Mouse (Mus musculus): ENCODE data around the gene Med7.
A peak's percentile ranks its signal among the peaks of the same experiment; 100 is the strongest.
"Not testable (repeated sequence)": the region's sequence is repeated elsewhere in the genome, so short reads cannot be mapped to it uniquely, and the experiment has no call there.

Gene Med7

GRCm38 (mm10) chr11:46436760-46437458 is at the start of gene Med7:
Med7 (plus strand) TSS chr11:46436925.
- DNase-seq (ENCODE audit: low spot score) = peak; percentile 95

- DNase-seq (ENCODE audit: low spot score) = no peak
These were observed 49.7 kb upstream of the Med7 start for GRCm38 (mm10) chr11:46387061-46387460.

DNA sequence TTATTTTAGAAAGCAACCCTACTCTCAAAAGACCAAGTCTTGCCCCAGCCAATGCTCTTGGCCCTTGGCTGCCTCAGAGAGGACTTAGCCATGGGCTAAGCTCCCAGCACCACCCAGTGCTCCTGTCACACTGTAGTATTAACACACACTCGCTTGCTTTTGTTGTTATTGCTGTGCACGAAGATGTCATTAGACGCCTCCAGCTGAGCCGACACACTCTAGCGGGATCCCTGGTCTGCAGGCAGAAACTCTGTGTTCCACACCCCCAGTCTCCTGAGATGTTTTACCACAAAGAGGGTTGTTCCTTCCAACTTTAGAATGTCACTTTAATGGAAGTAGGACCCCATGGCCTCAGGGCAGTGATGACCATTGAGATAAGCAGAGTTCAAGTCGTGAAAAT is 48.3 kb upstream of the Med7 start:
- DNase-seq (ENCODE audit: low spot score) = no peak

GRCm38 (mm10) chr11:46389336-46390117 is 47.2 kb upstream of the Med7 start, which contains the start of gene Itk:
Itk (minus strand) TSS chr11:46389515.
- peak; percentile 93 for DNase-seq (ENCODE audit: low spot score)

- DNase-seq (ENCODE audit: low spot score) = no peak
These were observed 46.1 kb upstream of the Med7 start for GRCm38 (mm10) chr11:46390621-46391020.

DNA sequence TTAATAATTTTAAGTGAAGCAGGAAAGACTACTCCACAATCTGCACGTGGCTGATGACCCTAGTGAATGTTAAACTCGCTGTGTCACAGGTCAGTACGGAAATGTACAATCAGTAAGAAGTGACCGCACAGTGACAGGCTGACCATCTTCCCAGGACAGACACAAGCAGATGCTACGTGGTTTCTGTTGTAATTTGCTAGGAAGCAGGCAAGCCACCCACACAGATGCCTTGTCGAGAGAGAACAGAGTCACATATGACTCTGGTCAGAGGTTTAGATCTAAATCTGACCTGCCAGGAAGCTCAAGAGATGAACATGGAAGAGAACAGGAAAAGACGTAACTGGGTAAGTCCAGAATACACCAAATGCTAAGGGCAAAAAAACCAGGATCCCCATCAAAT is 43.8 kb upstream of the Med7 start:
- no peak for DNase-seq (ENCODE audit: low spot score)

DNA sequence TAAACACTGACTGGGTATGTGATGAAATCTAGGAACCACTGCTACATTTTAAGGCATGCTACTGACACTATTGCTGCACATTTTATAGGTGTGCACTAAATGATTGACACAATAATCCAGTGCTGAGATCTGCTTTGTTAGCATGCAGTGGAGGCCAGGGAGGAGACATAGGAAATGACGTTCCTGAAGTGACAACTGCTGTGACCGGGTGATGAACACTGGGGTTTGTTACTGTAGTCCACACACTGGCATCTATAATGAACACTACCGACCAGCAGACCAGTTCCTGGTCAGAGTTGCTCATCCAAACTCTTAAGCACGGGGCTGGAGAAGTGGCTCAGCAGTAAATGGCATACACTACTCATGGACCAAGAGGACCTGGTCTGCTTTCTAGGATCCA is 43.3 kb upstream of the Med7 start:
- DNase-seq (ENCODE audit: low spot score) = no peak

GRCm38 (mm10) chr11:46395088-46395487 is 41.6 kb upstream of the Med7 start:
- no peak for DNase-seq (ENCODE audit: low spot score)

DNA sequence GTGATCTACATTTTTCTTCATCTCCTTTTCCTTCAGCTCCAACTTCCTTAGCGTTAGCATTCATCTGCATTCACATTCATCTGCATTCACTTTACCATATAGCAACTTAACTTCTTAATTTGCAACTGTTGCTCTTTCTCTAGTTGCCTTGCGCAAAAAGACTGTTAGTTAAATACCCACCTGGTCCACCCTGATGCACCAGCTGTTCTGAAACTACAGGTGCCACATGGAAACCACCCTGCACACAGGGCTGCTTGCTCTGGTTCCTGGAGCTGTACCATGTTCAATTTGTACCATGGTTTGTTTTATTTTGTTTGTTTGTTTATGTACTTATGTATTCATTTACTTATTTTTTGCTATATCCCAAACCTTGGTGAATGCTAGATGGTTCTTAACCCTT is 41.0 kb upstream of the Med7 start:
- no peak for DNase-seq (ENCODE audit: low spot score)

GRCm38 (mm10) chr11:46396167-46396859 is 40.4 kb upstream of the Med7 start, which contains the start of gene Fam71b:
Fam71b (plus strand) TSS chr11:46396559.
- DNase-seq (ENCODE audit: low spot score) = peak; percentile 66

- no peak for DNase-seq (ENCODE audit: low spot score)
These were observed 39.9 kb upstream of the Med7 start for GRCm38 (mm10) chr11:46396860-46397179.

DNA sequence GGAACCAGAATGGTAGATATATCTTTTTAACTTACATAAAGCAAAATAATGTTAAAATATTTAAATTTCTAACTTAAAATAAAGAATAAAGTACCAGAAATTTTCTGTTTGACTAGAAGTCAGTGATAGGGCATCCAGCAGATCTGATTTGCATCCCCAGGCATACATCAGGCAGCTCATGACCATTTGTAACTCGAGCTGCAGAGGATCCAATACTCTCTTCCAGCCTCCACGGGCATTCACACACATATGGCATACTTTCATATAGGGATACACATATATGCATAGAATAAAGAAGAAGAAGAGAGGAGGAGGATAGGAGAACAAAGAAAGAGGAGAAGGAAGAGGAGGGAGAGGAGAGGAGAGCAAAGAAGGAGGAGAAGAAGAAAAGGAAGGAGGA is 38.8 kb upstream of the Med7 start:
- DNase-seq (ENCODE audit: low spot score) = no peak

DNA sequence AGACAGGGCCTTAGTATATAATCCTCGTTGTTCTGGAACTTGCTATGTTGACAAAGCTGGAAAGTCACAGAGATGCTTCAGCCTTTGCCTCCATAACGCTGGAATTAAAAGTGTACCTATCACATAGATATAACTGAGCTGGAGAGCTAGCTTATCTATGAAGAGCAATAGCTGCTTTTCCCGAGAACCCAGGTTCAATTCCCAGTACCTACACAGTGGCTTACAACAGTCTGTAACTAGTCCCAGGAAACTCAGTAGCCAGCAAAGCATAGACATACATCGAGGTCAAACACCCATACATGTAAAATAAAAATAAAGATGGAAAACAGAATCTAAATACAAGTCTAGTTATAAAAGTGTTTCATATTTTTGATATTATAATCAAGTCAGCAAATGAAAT is 38.3 kb upstream of the Med7 start:
- DNase-seq (ENCODE audit: low spot score) = no peak

DNA sequence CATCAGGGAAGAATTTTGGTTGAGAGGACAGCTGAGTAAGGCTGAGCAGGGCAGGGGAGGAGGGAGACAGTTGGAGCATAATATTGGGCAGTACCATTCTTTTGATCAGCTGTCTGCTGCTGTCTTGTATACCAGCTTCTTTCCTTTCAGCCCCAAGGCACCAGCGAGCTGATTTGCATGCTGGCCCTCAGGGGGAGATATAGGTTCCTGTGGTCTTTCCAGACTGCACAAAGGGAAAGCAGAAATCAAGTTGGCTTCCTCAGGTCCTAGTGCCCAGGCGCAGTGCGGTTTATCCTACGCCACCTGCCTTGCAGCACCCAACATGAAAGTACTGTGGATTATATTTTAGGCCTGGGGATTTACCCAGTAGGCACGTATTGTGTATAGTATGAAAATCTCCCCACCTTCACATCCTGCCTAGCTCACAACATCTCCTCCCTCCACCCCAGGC is 37.8 kb upstream of the Med7 start:
- DNase-seq (ENCODE audit: low spot score) = peak; percentile 89

- DNase-seq (ENCODE audit: low spot score) = no peak
These were observed 35.2 kb upstream of the Med7 start for GRCm38 (mm10) chr11:46401555-46401954.

- peak; percentile 77 for DNase-seq (ENCODE audit: low spot score)
These were observed 31.7 kb upstream of the Med7 start for GRCm38 (mm10) chr11:46404986-46405385.

DNA sequence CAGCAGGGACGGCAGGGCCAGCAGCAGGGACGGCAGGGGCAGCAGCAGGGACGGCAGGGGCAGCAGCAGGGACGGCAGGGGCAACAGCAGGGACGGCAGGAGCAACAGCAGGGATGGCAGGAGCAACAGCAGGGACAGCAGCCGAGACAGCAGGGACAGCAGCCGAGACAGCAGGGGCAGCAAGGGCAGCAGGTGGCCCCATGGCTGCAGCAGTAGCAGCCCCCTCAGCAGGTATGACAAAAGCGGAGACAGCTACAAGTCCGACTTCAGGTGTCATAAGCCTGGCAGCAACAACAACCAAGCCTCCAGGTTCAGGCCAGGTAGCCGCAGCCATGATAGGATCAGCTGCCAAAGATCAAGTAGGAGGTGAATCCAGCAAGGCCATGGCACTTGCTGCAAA is 30.0 kb upstream of the Med7 start:
- DNase-seq (ENCODE audit: low spot score) = no peak

GRCm38 (mm10) chr11:46410018-46410563 is 26.6 kb upstream of the Med7 start:
- no peak for DNase-seq (ENCODE audit: low spot score)

- DNase-seq (ENCODE audit: low spot score) = no peak
These were observed 18.3 kb upstream of the Med7 start for GRCm38 (mm10) chr11:46418438-46418837.

GRCm38 (mm10) chr11:46418860-46419259 is 17.9 kb upstream of the Med7 start:
- DNase-seq (ENCODE audit: low spot score) = no peak

GRCm38 (mm10) chr11:46421086-46421888 is 15.4 kb upstream of the Med7 start:
- DNase-seq (ENCODE audit: low spot score) = peak; percentile 68

DNA sequence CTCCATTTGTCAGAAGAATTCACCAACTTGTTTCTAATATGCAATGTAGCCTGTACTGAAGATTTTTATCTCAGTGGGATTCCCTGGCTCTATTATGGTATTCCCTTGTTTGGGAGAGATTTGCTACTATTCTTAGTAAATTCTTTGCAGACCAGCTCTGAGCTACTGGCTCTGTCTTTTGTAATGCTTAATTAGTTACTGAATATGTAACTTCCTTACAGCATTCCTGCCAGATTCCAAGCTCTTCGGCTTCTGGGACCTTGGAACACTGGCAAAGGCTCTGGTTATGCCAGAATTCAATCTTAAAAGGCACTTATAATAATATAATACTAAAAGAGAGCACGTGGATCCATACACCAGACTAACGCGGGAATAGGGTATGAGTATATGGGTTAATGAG is 8.6 kb upstream of the Med7 start:
- DNase-seq (ENCODE audit: low spot score) = not testable (repeated sequence)

All from T-cell, adult 2 months (primary cell).